Mouse (Mus musculus): ENCODE results near the gene Wdfy4. TPM values are rescaled to one million over a fixed set of nuclear protein-coding genes. Genes with fewer than 3 reads are reported as not detected.

Wdfy4 gene
- polyA plus RNA-seq, 1 experiment from 2014 or later: 1.2 TPM

DNA sequence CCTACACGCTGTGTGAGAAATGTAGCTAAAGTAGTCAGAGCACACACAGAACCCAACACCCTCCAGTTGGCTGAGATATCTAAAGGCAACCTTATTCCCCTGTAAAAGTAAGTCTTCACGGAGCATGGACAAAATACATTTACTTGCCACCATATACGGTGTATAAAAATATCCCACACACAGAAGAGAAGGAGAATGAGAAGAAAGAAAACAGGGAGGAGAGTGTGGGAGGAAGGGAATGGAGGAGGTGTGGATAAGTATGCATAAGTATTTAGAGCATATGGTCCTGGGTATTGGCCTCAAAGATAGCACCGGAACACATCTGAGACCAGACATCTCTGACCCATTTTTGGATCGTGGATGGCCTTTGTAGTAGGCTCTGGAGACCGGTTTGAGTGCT, 50.1 kb downstream of the Wdfy4 start:
- no peak overlapping the region for H3K4me3 ChIP-seq (replicated peaks)
- H3K27ac ChIP-seq (replicated peaks): no peak overlapping the region
- no peaks in the 10 kb centered on the region for H3K36me3 ChIP-seq (replicated peaks)
- H3K27me3 ChIP-seq: no peaks in the 10 kb centered on the region
- no peak overlapping the region for H3K4me2 ChIP-seq
- no peaks in the 10 kb centered on the region for H3K4me1 ChIP-seq (replicated peaks)
- no peak overlapping the region for H3K9ac ChIP-seq
- no peaks in the 10 kb centered on the region for H3K9me3 ChIP-seq (replicated peaks)
- no peak for ATAC-seq (ENCODE audit: insufficient read depth)
- 69% methylated on average over 6 of the region's 6 CpGs for WGBS (ENCODE audit: insufficient replicate concordance)

DNA sequence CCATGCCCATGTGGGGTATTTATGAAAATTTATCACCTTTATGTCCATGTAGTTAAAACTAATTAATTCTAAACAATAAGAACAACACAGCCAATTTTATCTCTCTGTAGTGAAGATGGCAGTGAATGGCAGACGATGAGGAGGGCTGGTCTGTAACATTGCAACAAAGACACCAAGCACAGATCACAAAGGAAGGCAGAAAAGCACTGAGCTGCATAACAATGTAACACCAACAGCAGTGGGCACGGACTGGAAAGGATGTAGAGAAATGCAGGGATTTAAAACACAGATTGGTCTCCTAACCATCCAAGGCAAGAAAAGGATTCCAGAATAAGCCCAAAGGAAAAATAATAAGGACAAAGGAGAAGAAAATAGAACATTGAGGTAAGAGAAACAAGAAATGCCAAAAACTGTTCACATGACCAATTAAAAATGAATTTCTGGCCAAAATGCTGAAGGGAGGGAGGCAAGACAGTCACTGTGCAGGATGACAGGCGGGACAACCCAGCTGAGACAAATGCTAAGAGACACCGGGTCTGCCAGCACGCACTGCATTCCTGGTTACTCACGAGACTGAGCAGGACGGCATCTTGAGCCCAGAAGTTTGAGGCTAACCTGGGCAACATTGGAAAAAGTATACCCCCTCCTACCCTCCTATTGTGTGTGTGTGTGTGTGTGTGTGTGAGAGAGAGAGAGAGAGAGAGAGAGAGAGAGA, 54.1 kb downstream of the Wdfy4 start:
- Histone ChIP-seq H3K27me3 (no peaks in the 10 kb centered on the region), H3K4me3 (replicated peaks) (no peak overlapping the region), H3K36me3 (replicated peaks) (no peaks in the 10 kb centered on the region), H3K27ac (replicated peaks) (no peak overlapping the region), H3K9me3 (replicated peaks) (no peaks in the 10 kb centered on the region), H3K9ac (no peak overlapping the region), H3K4me1 (replicated peaks) (no peaks in the 10 kb centered on the region), H3K4me2 (no peak overlapping the region)
- ATAC-seq (ENCODE audit: insufficient read depth): no peak
- 64% methylated on average over 7 of the region's 7 CpGs for WGBS (ENCODE audit: insufficient replicate concordance)

- Histone ChIP-seq H3K4me2 (no peak overlapping the region), H3K27ac (replicated peaks) (no peak overlapping the region), H3K4me3 (replicated peaks) (no peak overlapping the region), H3K9ac (no peak overlapping the region), H3K9me3 (replicated peaks) (no peaks in the 10 kb centered on the region), H3K36me3 (replicated peaks) (no peaks in the 10 kb centered on the region), H3K4me1 (replicated peaks) (no peaks in the 10 kb centered on the region), H3K27me3 (no peaks in the 10 kb centered on the region)
- 50% methylated on average over 1 of the region's 1 CpGs for WGBS (ENCODE audit: insufficient replicate concordance)
- no peak for ATAC-seq (ENCODE audit: insufficient read depth)
These were observed 68.7 kb downstream of the Wdfy4 start for GRCm38 (mm10) chr14:33116590-33116989.

DNA sequence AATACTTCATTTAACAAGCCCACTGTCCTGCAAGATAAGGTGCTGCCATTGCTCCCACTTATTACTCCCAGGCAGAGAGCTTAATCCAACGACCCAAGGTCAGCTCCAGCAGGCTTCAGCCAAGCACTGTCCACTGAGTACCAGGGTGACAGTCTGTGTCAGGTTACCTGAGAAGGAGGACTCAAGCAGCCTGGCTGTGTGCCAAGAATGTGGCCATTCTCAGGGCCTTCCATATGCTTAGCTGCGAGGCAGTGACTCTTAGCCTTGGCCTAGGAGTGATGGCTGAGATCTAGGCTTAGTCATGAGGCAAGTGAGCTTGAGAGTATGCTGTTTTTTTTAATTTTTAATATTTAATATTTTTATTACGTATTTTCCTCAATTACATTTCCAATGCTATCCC, 80.5 kb downstream of the Wdfy4 start:
- Histone ChIP-seq H3K9me3 (replicated peaks) (no peaks in the 10 kb centered on the region), H3K4me1 (replicated peaks) (no peaks in the 10 kb centered on the region), H3K36me3 (replicated peaks) (no peaks in the 10 kb centered on the region), H3K4me3 (replicated peaks) (no peak overlapping the region), H3K9ac (no peak overlapping the region), H3K27ac (replicated peaks) (no peak overlapping the region), H3K4me2 (no peak overlapping the region), H3K27me3 (no peaks in the 10 kb centered on the region)
- 56% methylated on average over 3 of the region's 3 CpGs for WGBS (ENCODE audit: insufficient replicate concordance)
- ATAC-seq (ENCODE audit: insufficient read depth): no peak

GRCm38 (mm10) chr14:33101609-33102008, 83.7 kb downstream of the Wdfy4 start:
- H3K9me3 ChIP-seq (replicated peaks): no peaks in the 10 kb centered on the region
- ATAC-seq (ENCODE audit: insufficient read depth): no peak
- no peaks in the 10 kb centered on the region for H3K36me3 ChIP-seq (replicated peaks)
- no peaks in the 10 kb centered on the region for H3K4me1 ChIP-seq (replicated peaks)
- no peak overlapping the region for H3K4me3 ChIP-seq (replicated peaks)
- 28% methylated on average over 2 of the region's 2 CpGs for WGBS (ENCODE audit: insufficient replicate concordance)
- H3K9ac ChIP-seq: no peak overlapping the region
- no peaks in the 10 kb centered on the region for H3K27me3 ChIP-seq
- H3K27ac ChIP-seq (replicated peaks): no peak overlapping the region
- no peak overlapping the region for H3K4me2 ChIP-seq

DNA sequence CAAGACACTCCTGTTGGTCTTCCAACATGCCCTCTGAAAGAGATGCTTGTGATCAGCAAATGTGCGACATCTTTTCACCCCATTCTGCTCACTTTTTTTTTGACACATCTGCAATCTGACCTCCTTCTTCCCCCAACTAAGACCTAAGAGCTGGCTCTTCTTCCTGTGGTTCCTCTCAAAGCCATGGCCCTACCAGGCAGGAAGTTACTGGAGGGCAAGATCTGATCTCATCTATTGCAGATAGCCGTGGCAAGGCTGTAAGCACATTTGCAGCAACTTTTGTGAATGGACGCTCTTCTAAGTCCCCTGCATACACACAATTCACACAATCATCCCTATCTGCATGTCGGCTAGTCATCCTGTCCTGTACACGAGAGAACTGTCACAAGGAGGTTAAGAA, 85.4 kb downstream of the Wdfy4 start:
- Histone ChIP-seq H3K9me3 (replicated peaks) (no peaks in the 10 kb centered on the region), H3K36me3 (replicated peaks) (no peaks in the 10 kb centered on the region), H3K27ac (replicated peaks) (no peak overlapping the region), H3K9ac (no peak overlapping the region), H3K4me2 (no peak overlapping the region), H3K27me3 (no peaks in the 10 kb centered on the region), H3K4me1 (replicated peaks) (no peaks in the 10 kb centered on the region), H3K4me3 (replicated peaks) (no peak overlapping the region)
- WGBS (ENCODE audit: insufficient replicate concordance): 27% methylated on average over 5 of the region's 5 CpGs
- no peak for ATAC-seq (ENCODE audit: insufficient read depth)

GRCm38 (mm10) chr14:33099111-33099510, 86.2 kb downstream of the Wdfy4 start:
- no peaks in the 10 kb centered on the region for H3K36me3 ChIP-seq (replicated peaks)
- H3K27me3 ChIP-seq: no peaks in the 10 kb centered on the region
- no peak overlapping the region for H3K4me3 ChIP-seq (replicated peaks)
- H3K9me3 ChIP-seq (replicated peaks): no peaks in the 10 kb centered on the region
- 37% methylated on average over 7 of the region's 7 CpGs for WGBS (ENCODE audit: insufficient replicate concordance)
- no peak overlapping the region for H3K27ac ChIP-seq (replicated peaks)
- no peak overlapping the region for H3K9ac ChIP-seq
- no peaks in the 10 kb centered on the region for H3K4me1 ChIP-seq (replicated peaks)
- H3K4me2 ChIP-seq: no peak overlapping the region
- ATAC-seq (ENCODE audit: insufficient read depth): no peak

- 70% methylated on average over 5 of the region's 5 CpGs for WGBS (ENCODE audit: insufficient replicate concordance)
- no peaks in the 10 kb centered on the region for H3K4me1 ChIP-seq (replicated peaks)
- H3K4me3 ChIP-seq (replicated peaks): no peak overlapping the region
- no peaks in the 10 kb centered on the region for H3K36me3 ChIP-seq (replicated peaks)
- H3K4me2 ChIP-seq: no peak overlapping the region
- H3K9me3 ChIP-seq (replicated peaks): no peaks in the 10 kb centered on the region
- no peak overlapping the region for H3K9ac ChIP-seq
- no peak for ATAC-seq (ENCODE audit: insufficient read depth)
- H3K27me3 ChIP-seq: no peaks in the 10 kb centered on the region
- no peak overlapping the region for H3K27ac ChIP-seq (replicated peaks)
These were observed 88.8 kb downstream of the Wdfy4 start for GRCm38 (mm10) chr14:33096462-33096861.

DNA sequence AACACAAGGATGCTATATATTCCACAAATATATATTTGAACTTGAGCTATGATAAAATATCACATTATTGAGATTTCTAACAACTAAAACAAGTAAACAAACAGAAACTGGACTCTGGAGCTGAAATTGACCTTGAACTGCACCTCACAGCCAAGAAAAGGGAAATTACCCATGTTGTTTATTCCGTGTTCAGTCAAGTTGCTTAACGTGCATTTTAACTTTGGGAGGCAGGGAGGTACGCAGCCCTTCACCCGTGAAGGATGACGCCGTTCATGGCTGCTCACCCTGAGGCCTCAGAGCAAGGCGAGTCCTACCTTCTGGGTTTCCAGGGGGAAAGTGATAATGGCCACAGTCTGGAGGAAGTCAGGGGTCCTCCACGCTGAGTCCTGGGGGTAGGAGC, 102.0 kb downstream of the Wdfy4 start:
- no peak overlapping the region for H3K4me3 ChIP-seq (replicated peaks)
- no peak overlapping the region for H3K4me2 ChIP-seq
- H3K36me3 ChIP-seq (replicated peaks): no peaks in the 10 kb centered on the region
- no peak overlapping the region for H3K27ac ChIP-seq (replicated peaks)
- H3K4me1 ChIP-seq (replicated peaks): no peaks in the 10 kb centered on the region
- no peak for ATAC-seq (ENCODE audit: insufficient read depth)
- WGBS (ENCODE audit: insufficient replicate concordance): 68% methylated on average over 8 of the region's 8 CpGs
- H3K9me3 ChIP-seq (replicated peaks): no peaks in the 10 kb centered on the region
- H3K9ac ChIP-seq: no peak overlapping the region
- H3K27me3 ChIP-seq: no peaks in the 10 kb centered on the region

DNA sequence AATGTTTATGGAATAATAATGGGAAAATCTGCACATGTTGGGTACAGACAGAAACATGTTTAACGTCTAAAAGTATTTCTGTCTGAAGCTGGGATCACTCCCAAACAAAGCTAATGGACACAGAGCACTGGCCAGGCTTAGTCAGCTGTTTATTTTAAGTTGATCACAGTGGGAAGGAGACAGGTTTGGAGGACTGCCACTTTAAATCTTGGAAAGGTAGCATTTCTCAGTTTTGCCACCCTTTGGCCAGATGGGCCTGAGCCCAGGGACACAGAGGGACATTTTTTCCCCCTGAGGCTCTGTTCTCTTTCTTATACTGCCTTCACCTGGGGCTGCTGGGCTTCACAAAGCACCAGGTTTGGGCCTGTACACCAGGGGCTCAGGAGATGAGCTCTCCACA, 103.0 kb downstream of the Wdfy4 start:
- H3K27me3 ChIP-seq: no peaks in the 10 kb centered on the region
- H3K27ac ChIP-seq (replicated peaks): no peak overlapping the region
- H3K9me3 ChIP-seq (replicated peaks): no peaks in the 10 kb centered on the region
- H3K9ac ChIP-seq: no peak overlapping the region
- H3K36me3 ChIP-seq (replicated peaks): no peaks in the 10 kb centered on the region
- no peaks in the 10 kb centered on the region for H3K4me1 ChIP-seq (replicated peaks)
- no peak overlapping the region for H3K4me2 ChIP-seq
- H3K4me3 ChIP-seq (replicated peaks): no peak overlapping the region
- WGBS (ENCODE audit: insufficient replicate concordance): 56% methylated on average over 1 of the region's 1 CpGs
- ATAC-seq (ENCODE audit: insufficient read depth): no peak

DNA sequence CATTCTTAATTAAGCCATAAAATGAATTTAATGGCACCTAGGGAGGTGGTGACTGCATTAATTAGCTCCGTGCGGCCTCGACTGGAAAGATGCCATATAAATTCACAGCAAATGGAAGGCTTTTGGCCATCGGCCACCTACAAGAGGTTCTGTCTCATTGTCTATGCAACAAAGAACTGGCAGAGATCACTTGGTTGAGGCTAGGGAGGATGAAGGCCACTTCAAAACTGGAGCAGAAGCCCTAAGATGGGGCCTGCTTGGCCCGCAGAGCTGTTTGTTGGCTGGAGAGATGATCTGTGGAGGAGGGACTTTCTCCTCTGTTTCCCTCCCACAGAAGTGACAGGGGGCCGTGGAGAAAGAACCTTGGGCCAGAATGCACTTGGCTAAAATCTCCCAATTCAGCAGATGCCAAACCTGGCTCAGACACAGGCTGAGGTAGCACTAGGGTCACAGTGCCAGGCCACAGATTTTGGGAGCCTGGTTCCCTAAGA, 103.9 kb downstream of the Wdfy4 start:
- Histone ChIP-seq H3K4me3 (replicated peaks) (no peak overlapping the region), H3K4me2 (no peak overlapping the region), H3K27me3 (no peaks in the 10 kb centered on the region), H3K27ac (replicated peaks) (no peak overlapping the region), H3K36me3 (replicated peaks) (no peaks in the 10 kb centered on the region), H3K9ac (no peak overlapping the region), H3K9me3 (replicated peaks) (no peaks in the 10 kb centered on the region), H3K4me1 (replicated peaks) (no peaks in the 10 kb centered on the region)
- 67% methylated on average over 6 of the region's 6 CpGs for WGBS (ENCODE audit: insufficient replicate concordance)
- no peak for ATAC-seq (ENCODE audit: insufficient read depth)

DNA sequence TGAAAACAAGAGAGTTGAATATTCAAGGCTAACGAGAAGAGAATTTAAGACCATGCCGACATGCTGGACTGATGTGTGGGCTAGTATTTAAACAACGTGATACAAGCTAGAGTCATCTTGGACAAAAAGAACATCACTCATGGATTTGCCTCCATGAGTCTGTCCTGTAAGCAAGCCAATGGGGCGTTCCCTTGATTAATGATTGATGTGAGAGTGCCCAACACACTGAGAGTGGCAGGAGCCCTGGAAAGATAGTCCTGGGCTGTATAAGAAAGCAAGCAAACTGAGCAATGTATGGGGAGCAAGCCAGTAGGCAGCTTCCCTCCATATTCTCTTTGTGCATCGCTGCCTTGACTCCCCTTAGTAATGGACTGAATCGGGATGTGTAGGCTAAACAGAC, 106.7 kb downstream of the Wdfy4 start:
- 72% methylated on average over 6 of the region's 6 CpGs for WGBS (ENCODE audit: insufficient replicate concordance)
- no peaks in the 10 kb centered on the region for H3K9me3 ChIP-seq (replicated peaks)
- no peak for ATAC-seq (ENCODE audit: insufficient read depth)

More for the DNA sequence above, 106.7 kb downstream of the Wdfy4 start:
- no peak overlapping the region for H3K4me2 ChIP-seq
- no peak overlapping the region for H3K4me3 ChIP-seq (replicated peaks)
- H3K27ac ChIP-seq (replicated peaks): no peak overlapping the region
- no peaks in the 10 kb centered on the region for H3K36me3 ChIP-seq (replicated peaks)
- no peak overlapping the region for H3K9ac ChIP-seq
- H3K27me3 ChIP-seq: no peaks in the 10 kb centered on the region
- H3K4me1 ChIP-seq (replicated peaks): no peaks in the 10 kb centered on the region
